Comparison of ENCODE assay signal across 24 mouse cellular contexts in genomic region chr17:36900001-36900400, GRCm38 (mm10). TPM values are rescaled to one million over a fixed set of nuclear protein-coding genes. Genes with fewer than 3 reads are reported as not detected.
DNase-seq lines count a peak whose midpoint lies in the region; ATAC-seq and TF ChIP-seq lines count a peak whose summit lies in the region.
"Had no signal": no experiment of that assay in that cellular context is flagged by ENCODE, and none has a peak within 500 bp of the region (broad histone marks: within the 10 kb centered on the region; RNA-seq: fewer than 3 reads in every experiment).

No protein-coding gene starts in this region.

- TF ChIP-seq POLR2A in small intestine, adult 2 months (IDR thresholded peaks at IDR 0.05; ENCODE audit: low read depth, low read length): peak; percentile 39; the same call in 1 of the 2 replicates

- H3K4me3 ChIP-seq in intestine, embryonic 16.5 days (ENCODE audit: low read length): peak overlapping the region; percentile 42
- peak overlapping the region; percentile 72 for H3K4me3 ChIP-seq in small intestine, adult 2 months (ENCODE audit: low read depth, low read length)
- H3K4me3 ChIP-seq in forebrain, embryonic 15.5 days: no peak overlapping the region
- H3K4me3 ChIP-seq: heart, embryonic 10.5 days; limb, embryonic 12.5 days; liver, embryonic 13.5 days; lung, embryonic 15.5 days had no signal

- peak overlapping the region; percentile 65 for H3K9ac ChIP-seq in intestine, embryonic 16.5 days (ENCODE audit: low read depth, low read length)
- no peak overlapping the region for H3K9ac ChIP-seq in forebrain, embryonic 15.5 days (replicated peaks)
- H3K9ac ChIP-seq: limb, embryonic 12.5 days; liver, embryonic 13.5 days; lung, embryonic 15.5 days had no signal

- H3K9me3 ChIP-seq in intestine, embryonic 16.5 days (ENCODE audit: control insufficient read depth, low read length): no peaks in the 10 kb centered on the region
- no peaks in the 10 kb centered on the region for H3K9me3 ChIP-seq in forebrain, embryonic 15.5 days
- H3K9me3 ChIP-seq: heart, embryonic 10.5 days; limb, embryonic 12.5 days; liver, embryonic 13.5 days; lung, embryonic 15.5 days had no signal

- intact Hi-C loops in left cerebral cortex, postnatal 14 days (cut with DNase I): no loop called here

- WGBS in intestine, embryonic 16.5 days: 75% methylated on average over 5 of the region's 5 CpGs
- WGBS in small intestine, adult 2 months: 35% methylated on average over 5 of the region's 5 CpGs
- WGBS in forebrain, embryonic 15.5 days: 83% methylated on average over 5 of the region's 5 CpGs

- no peaks in the 10 kb centered on the region for H3K36me3 ChIP-seq in intestine, embryonic 16.5 days (ENCODE audit: control insufficient read depth, insufficient read depth, low read length)
- peaks cover 15% of the 10 kb centered on the region for H3K36me3 ChIP-seq in small intestine, adult 2 months (ENCODE audit: control insufficient read depth, insufficient read depth, low read length)
- H3K36me3 ChIP-seq in forebrain, embryonic 15.5 days: no peaks in the 10 kb centered on the region
- H3K36me3 ChIP-seq: heart, embryonic 10.5 days; limb, embryonic 12.5 days; liver, embryonic 13.5 days; lung, embryonic 15.5 days had no signal

- 0 out of 2 replicates have a peak overlapping the region, but pooled peaks have one; percentile 12 for H3K27ac ChIP-seq in intestine, embryonic 16.5 days (ENCODE audit: low read length)
- peak overlapping the region; percentile 85 for H3K27ac ChIP-seq in small intestine, adult 2 months (ENCODE audit: insufficient read depth, low read depth, low read length)
- no peak overlapping the region for H3K27ac ChIP-seq in forebrain, embryonic 15.5 days (replicated peaks)
- H3K27ac ChIP-seq: heart, embryonic 10.5 days; limb, embryonic 12.5 days; liver, embryonic 13.5 days; lung, embryonic 15.5 days; stomach, postnatal 0 days had no signal

- no peak for TF ChIP-seq CTCF in small intestine, adult 2 months (IDR thresholded peaks at IDR 0.05; ENCODE audit: extremely low read depth, insufficient read length, insufficient replicate concordance, low read depth, low read length)

- H3K4me2 ChIP-seq in intestine, embryonic 16.5 days (ENCODE audit: low read depth, low read length): peak overlapping the region; percentile 60
- no peak overlapping the region for H3K4me2 ChIP-seq in forebrain, embryonic 15.5 days (replicated peaks)
- H3K4me2 ChIP-seq: limb, embryonic 12.5 days; liver, embryonic 13.5 days; lung, embryonic 15.5 days had no signal

- ATAC-seq in intestine, embryonic 16.5 days: no peak
- ATAC-seq in forebrain, embryonic 15.5 days (replicated peaks): no peak

- H3K4me1 ChIP-seq in intestine, embryonic 16.5 days (ENCODE audit: control insufficient read depth, insufficient read depth, low read length): 0 out of 2 replicates have a peak, but pooled peaks cover 2% of the 10 kb centered on the region
- peaks cover 2% of the 10 kb centered on the region; the same call in 1 of the 2 replicates for H3K4me1 ChIP-seq in small intestine, adult 2 months (ENCODE audit: control insufficient read depth, insufficient read depth, insufficient read length, low read length)
- H3K4me1 ChIP-seq in forebrain, embryonic 15.5 days: no peaks in the 10 kb centered on the region
- H3K4me1 ChIP-seq: heart, embryonic 10.5 days; limb, embryonic 12.5 days; liver, embryonic 13.5 days; lung, embryonic 15.5 days had no signal

- H3K27me3 ChIP-seq in intestine, embryonic 16.5 days (replicated peaks; ENCODE audit: control insufficient read depth, insufficient read depth, low read length): no peaks in the 10 kb centered on the region
- H3K27me3 ChIP-seq in small intestine, adult 2 months (ENCODE audit: control insufficient read depth, insufficient read depth, low read length): no peaks in the 10 kb centered on the region
- no peaks in the 10 kb centered on the region for H3K27me3 ChIP-seq in forebrain, embryonic 15.5 days
- H3K27me3 ChIP-seq: limb, embryonic 12.5 days; lung, embryonic 15.5 days had no signal

- DNase-seq in left cerebral cortex, postnatal 14 days (ENCODE audit: low spot score in 2 of 2): peak; percentile 7 to 18
- no peak for DNase-seq in left cerebral cortex, adult 11 months (ENCODE audit: low spot score)
- peak; percentile 22 for DNase-seq in layer of hippocampus, adult 9-10 months (ENCODE audit: low spot score)
- no peak for DNase-seq in cerebellum, adult 11-12 months
- DNase-seq: cerebellum, adult 8-10 months; gastrocnemius, postnatal 25 days; liver, embryonic 13.5 days; lung, postnatal 4 days; retina, postnatal 1 day had no signal

RNA-seq across cellular contexts. Expression of gene Trim31, which starts 2.1 kb away (rescaled TPM):
- total RNA-seq in left cerebral cortex, postnatal 14 days (2021): not detected
- 63.1 and 69.7 TPM in 2 replicates for polyA plus RNA-seq in intestine, embryonic 16.5 days (2015; fragmentation: Nextera tagmentation; extraction: Ambion mirVana)
- polyA plus RNA-seq in small intestine, adult 2 months (2012; rRNA removed): 31.8 and 57.0 TPM in 2 replicates
- polyA plus RNA-seq in forebrain, embryonic 15.5 days (2015; fragmentation: Nextera tagmentation; extraction: Ambion mirVana): not detected in 2 replicates
- total RNA-seq: adrenal gland, adult 18-20 months; adrenal gland, postnatal 4 days; gastrocnemius, postnatal 25 days had no signal
- polyA plus RNA-seq: C2C12; forebrain, embryonic 11.5 days; frontal cortex, adult 2 months; heart, embryonic 10.5 days; heart, postnatal 0 days; hindbrain, embryonic 11.5 days; kidney, embryonic 16.5 days; limb, embryonic 12.5 days; liver, embryonic 13.5 days had no signal

RNA-seq across cellular contexts. Expression of gene Trim40, which starts 10.1 kb away (rescaled TPM):
- total RNA-seq in left cerebral cortex, postnatal 14 days (2021): not detected
- polyA plus RNA-seq in intestine, embryonic 16.5 days (2015; fragmentation: Nextera tagmentation; extraction: Ambion mirVana): 2.3 and 2.6 TPM in 2 replicates
- polyA plus RNA-seq in small intestine, adult 2 months (2012; rRNA removed): 23.2 and 42.3 TPM in 2 replicates
- not detected in 2 replicates for polyA plus RNA-seq in forebrain, embryonic 15.5 days (2015; fragmentation: Nextera tagmentation; extraction: Ambion mirVana)
- total RNA-seq: gastrocnemius, postnatal 25 days had no signal
- polyA plus RNA-seq: C2C12; forebrain, embryonic 11.5 days; heart, embryonic 10.5 days; heart, postnatal 0 days; hindbrain, embryonic 11.5 days; kidney, embryonic 16.5 days; limb, embryonic 12.5 days; liver, embryonic 13.5 days; lung, embryonic 15.5 days had no signal

RNA-seq across cellular contexts. Expression of gene Trim10, which starts 30.6 kb away (rescaled TPM):
- under 1 TPM in 1 of 2 experiments, not detected in 1; 0.15 TPM for total RNA-seq in left cerebral cortex, postnatal 14 days (2021)
- polyA plus RNA-seq in intestine, embryonic 16.5 days (2015; fragmentation: Nextera tagmentation; extraction: Ambion mirVana): 3.3 and 5.7 TPM in 2 replicates
- 0.09 TPM in 1 of 2 replicates, not detected in the other for polyA plus RNA-seq in small intestine, adult 2 months (2012; rRNA removed)
- 1.2 and 1.8 TPM in 2 replicates for polyA plus RNA-seq in forebrain, embryonic 15.5 days (2015; fragmentation: Nextera tagmentation; extraction: Ambion mirVana)
- polyA plus RNA-seq: C2C12 had no signal

RNA-seq across cellular contexts. Expression of gene Trim15, which starts 33.0 kb away (rescaled TPM):
- total RNA-seq in left cerebral cortex, postnatal 14 days (2021): not detected
- 8.5 and 11.6 TPM in 2 replicates for polyA plus RNA-seq in intestine, embryonic 16.5 days (2015; fragmentation: Nextera tagmentation; extraction: Ambion mirVana)
- polyA plus RNA-seq in small intestine, adult 2 months (2012; rRNA removed): 25.0 and 39.3 TPM in 2 replicates
- 0.18 and 0.51 TPM in 2 replicates for polyA plus RNA-seq in forebrain, embryonic 15.5 days (2015; fragmentation: Nextera tagmentation; extraction: Ambion mirVana)
- total RNA-seq: adrenal gland, adult 18-20 months; adrenal gland, postnatal 4 days; gastrocnemius, postnatal 25 days had no signal
- polyA plus RNA-seq: heart, embryonic 10.5 days; heart, postnatal 0 days had no signal

RNA-seq across cellular contexts. Expression of gene Rnf39, which starts 42.7 kb away (rescaled TPM):
- 1 to 10 TPM; 2.1 to 3.5 TPM for total RNA-seq in left cerebral cortex, postnatal 14 days (2021)
- polyA plus RNA-seq in intestine, embryonic 16.5 days (2015; fragmentation: Nextera tagmentation; extraction: Ambion mirVana): 1.8 and 2.4 TPM in 2 replicates
- 3.6 and 16.0 TPM in 2 replicates for polyA plus RNA-seq in small intestine, adult 2 months (2012; rRNA removed)
- 0.78 and 0.80 TPM in 2 replicates for polyA plus RNA-seq in forebrain, embryonic 15.5 days (2015; fragmentation: Nextera tagmentation; extraction: Ambion mirVana)
- polyA plus RNA-seq: heart, embryonic 10.5 days; liver, embryonic 13.5 days had no signal

Comparison
In these comparisons a context has a peak if more than half of its experiments do, and no peak if none do; other contexts are left out.
1. DNase-seq: peak in left cerebral cortex, postnatal 14 days (2 of 2) and layer of hippocampus, adult 9-10 months (single experiment); none in left cerebral cortex, adult 11 months (single experiment) and cerebellum, adult 11-12 months (single experiment).
2. RNA of gene Trim31, which starts 2.1 kb away (polyA plus RNA-seq): 63.1 to 69.7 TPM in intestine, embryonic 16.5 days and 31.8 to 57.0 TPM in small intestine, adult 2 months; not detected in forebrain, embryonic 15.5 days; every median in the first group is over 10 times any median in the second.